Mouse (Mus musculus): Measurements from ENCODE around the gene Zfand6.

Gene Zfand6

GRCm38 (mm10) chr7:84679264-84679663 lies 10.5 kb downstream of the Zfand6 start:
- TF ChIP-seq GATA4 (IDR thresholded peaks at IDR 0.05; ENCODE audit: insufficient replicate concordance, low read length), result no peak

GRCm38 (mm10) chr7:84673103-84673502 lies 16.7 kb downstream of the Zfand6 start:
- TF ChIP-seq GATA4 (IDR thresholded peaks at IDR 0.05; ENCODE audit: insufficient replicate concordance, low read length), result no peak

- no peak for TF ChIP-seq GATA4 (IDR thresholded peaks at IDR 0.05; ENCODE audit: insufficient replicate concordance, low read length)
These were observed 20.1 kb downstream of the Zfand6 start for GRCm38 (mm10) chr7:84669554-84670152.

- TF ChIP-seq GATA4 (IDR thresholded peaks at IDR 0.05; ENCODE audit: insufficient replicate concordance, low read length), result no peak
These were observed 21.8 kb downstream of the Zfand6 start for GRCm38 (mm10) chr7:84667946-84668345.

GRCm38 (mm10) chr7:84652740-84653139 lies 37.0 kb downstream of the Zfand6 start:
- no peak for TF ChIP-seq GATA4 (IDR thresholded peaks at IDR 0.05; ENCODE audit: insufficient replicate concordance, low read length)

GRCm38 (mm10) chr7:84651987-84652321 lies 37.8 kb downstream of the Zfand6 start:
- TF ChIP-seq GATA4 (IDR thresholded peaks at IDR 0.05; ENCODE audit: insufficient replicate concordance, low read length), result no peak

GRCm38 (mm10) chr7:84651303-84651986 lies 38.3 kb downstream of the Zfand6 start:
- TF ChIP-seq GATA4 (IDR thresholded peaks at IDR 0.05; ENCODE audit: insufficient replicate concordance, low read length), result no peak

GRCm38 (mm10) chr7:84649016-84649415 lies 40.7 kb downstream of the Zfand6 start:
- no peak for TF ChIP-seq GATA4 (IDR thresholded peaks at IDR 0.05; ENCODE audit: insufficient replicate concordance, low read length)

- TF ChIP-seq GATA4 (IDR thresholded peaks at IDR 0.05; ENCODE audit: insufficient replicate concordance, low read length), result no peak
These were observed 43.5 kb downstream of the Zfand6 start for GRCm38 (mm10) chr7:84646256-84646655.

GRCm38 (mm10) chr7:84643270-84643998 lies 46.3 kb downstream of the Zfand6 start:
- TF ChIP-seq GATA4 (IDR thresholded peaks at IDR 0.05; ENCODE audit: insufficient replicate concordance, low read length), result no peak

GRCm38 (mm10) chr7:84642159-84642928 lies 47.4 kb downstream of the Zfand6 start:
- no peak for TF ChIP-seq GATA4 (IDR thresholded peaks at IDR 0.05; ENCODE audit: insufficient replicate concordance, low read length)

GRCm38 (mm10) chr7:84636939-84637338 lies 52.8 kb downstream of the Zfand6 start:
- no peak for TF ChIP-seq GATA4 (IDR thresholded peaks at IDR 0.05; ENCODE audit: insufficient replicate concordance, low read length)

GRCm38 (mm10) chr7:84631878-84632277 lies 57.9 kb downstream of the Zfand6 start:
- no peak for TF ChIP-seq GATA4 (IDR thresholded peaks at IDR 0.05; ENCODE audit: insufficient replicate concordance, low read length)

GRCm38 (mm10) chr7:84623718-84624117 lies 66.0 kb downstream of the Zfand6 start:
- no peak for TF ChIP-seq GATA4 (IDR thresholded peaks at IDR 0.05; ENCODE audit: insufficient replicate concordance, low read length)

GRCm38 (mm10) chr7:84620956-84621355 lies 68.8 kb downstream of the Zfand6 start:
- TF ChIP-seq GATA4 (IDR thresholded peaks at IDR 0.05; ENCODE audit: insufficient replicate concordance, low read length), result no peak
